Mouse (Mus musculus) neutrophil, adult 59 days (primary cell): ENCODE results near the gene Olfr175-ps1. TPM values are rescaled to one million over a fixed set of nuclear protein-coding genes. Genes with fewer than 3 reads are reported as not detected.

Source experiments
- total RNA-seq, 2 experiments: library from RNA; stranded (reverse); gene quantifications; 1 replicate in 1 of 2; 2 replicates in 1 of 2; pipeline ENCODE4 v1.2.4; 2023

Olfr175-ps1 gene
- total RNA-seq: not detected

DNA sequence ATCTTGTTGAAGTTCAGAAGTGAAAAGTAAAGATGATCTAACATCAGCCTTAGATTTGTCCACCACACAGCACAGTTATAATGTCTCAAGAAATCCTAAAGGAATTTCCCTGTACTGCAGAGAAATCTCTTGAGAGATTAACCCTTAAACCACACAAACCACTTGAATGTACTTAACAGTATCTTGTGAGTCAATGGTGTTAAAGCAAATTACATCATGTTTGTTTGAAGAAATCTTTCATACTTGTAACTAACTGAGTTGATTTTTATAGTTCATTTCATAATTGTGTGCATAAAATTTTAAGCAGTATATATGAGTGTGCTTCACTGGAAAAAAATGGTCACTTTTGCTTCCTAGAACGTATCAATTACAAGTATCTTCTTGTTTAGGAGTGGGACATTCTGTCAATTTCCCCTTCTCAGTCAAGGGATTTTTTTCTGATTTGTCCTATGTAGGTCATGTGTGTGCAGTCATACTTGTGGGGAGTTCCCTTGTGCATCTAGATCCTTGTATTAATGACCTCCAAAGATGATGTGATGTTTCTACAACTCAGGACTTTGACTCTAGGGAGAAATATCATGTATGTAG, at the start of gene Olfr175-ps1:
Olfr175-ps1 (minus strand) TSS at position 51 of the 588 bp plus-strand sequence.

DNA sequence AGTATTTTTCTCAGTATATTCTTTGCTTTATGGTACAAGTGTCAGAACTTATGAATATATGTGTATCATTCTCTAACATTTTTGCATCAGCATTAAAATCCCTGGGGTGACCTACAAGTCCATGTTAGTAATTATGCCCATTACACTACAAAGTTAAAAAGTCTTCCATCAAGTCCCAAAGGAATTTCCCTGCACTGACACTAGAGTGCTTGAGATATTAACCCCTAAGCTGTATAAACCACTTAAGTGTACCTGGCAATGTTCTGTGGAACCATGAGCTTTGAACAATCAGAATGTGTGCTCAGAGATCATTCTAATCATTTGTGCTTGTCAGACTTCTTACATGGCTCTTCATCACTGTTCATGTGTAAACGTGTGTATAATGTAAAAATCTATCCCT, 48.1 kb upstream of the Olfr175-ps1 start, which contains the start of gene Olfr177:
Olfr177 (minus strand) TSS at position 101 of the 400 bp plus-strand sequence.

DNA sequence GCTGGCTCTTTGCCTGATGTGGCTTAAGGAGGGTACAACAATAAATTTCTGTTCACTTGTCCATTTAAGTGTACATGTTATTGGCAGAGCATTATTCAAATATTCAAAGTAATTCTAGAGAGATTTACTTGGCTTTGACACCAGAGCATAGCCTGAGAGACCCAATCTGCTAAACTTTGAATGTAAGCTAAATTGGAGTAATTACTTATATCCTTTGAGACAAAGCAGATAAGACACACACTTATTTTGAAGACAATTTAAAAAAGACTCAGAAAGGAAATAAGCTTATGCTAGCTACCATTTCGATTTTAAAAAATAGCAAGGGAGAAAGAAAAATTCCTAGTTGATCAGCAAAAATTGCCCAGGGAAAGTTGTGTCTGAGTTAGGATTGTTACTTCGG, 26.4 kb downstream of the Olfr175-ps1 start, which contains the start of gene Olfr173:
Olfr173 (minus strand) TSS at position 101 of the 400 bp plus-strand sequence.

Other genes with a start within 250 kb of the Olfr175-ps1 start
- gene Gm813, start 209.8 kb downstream of the Olfr175-ps1 start, total RNA-seq: not detected
- not detected for gene E330017A01Rik, start 188.0 kb downstream of the Olfr175-ps1 start, total RNA-seq
- 10 to 100 TPM; 16.4 to 34.2 TPM for gene Cpox, start 156.5 kb downstream of the Olfr175-ps1 start, total RNA-seq
- gene Gpr15, start 107.7 kb downstream of the Olfr175-ps1 start, total RNA-seq: under 1 TPM; 0.31 to 0.42 TPM
- gene Cldnd1, start 98.9 kb downstream of the Olfr175-ps1 start, total RNA-seq: 10 to 100 TPM; 30.5 to 37.7 TPM
- gene Olfr172, start 63.6 kb downstream of the Olfr175-ps1 start, total RNA-seq: not detected
- gene Olfr173, start 26.5 kb downstream of the Olfr175-ps1 start, total RNA-seq: not detected
- not detected for gene Olfr177, start 48.0 kb upstream of the Olfr175-ps1 start, total RNA-seq
- gene Olfr178, start 65.3 kb upstream of the Olfr175-ps1 start, total RNA-seq: not detected
- gene Olfr181, start 102.0 kb upstream of the Olfr175-ps1 start, total RNA-seq: not detected
- not detected for gene Olfr180, start 102.6 kb upstream of the Olfr175-ps1 start, total RNA-seq
- not detected for gene Olfr183, start 168.6 kb upstream of the Olfr175-ps1 start, total RNA-seq
- not detected for gene Olfr186, start 203.5 kb upstream of the Olfr175-ps1 start, total RNA-seq
- not detected for gene Olfr187, start 213.0 kb upstream of the Olfr175-ps1 start, total RNA-seq